Mouse (Mus musculus): ENCODE measurements around the gene Gm16440.
"Not testable (repeated sequence)": the region's sequence is repeated elsewhere in the genome, so short reads cannot be mapped to it uniquely, and the experiment has no call there.

The Gm16440 gene

DNA sequence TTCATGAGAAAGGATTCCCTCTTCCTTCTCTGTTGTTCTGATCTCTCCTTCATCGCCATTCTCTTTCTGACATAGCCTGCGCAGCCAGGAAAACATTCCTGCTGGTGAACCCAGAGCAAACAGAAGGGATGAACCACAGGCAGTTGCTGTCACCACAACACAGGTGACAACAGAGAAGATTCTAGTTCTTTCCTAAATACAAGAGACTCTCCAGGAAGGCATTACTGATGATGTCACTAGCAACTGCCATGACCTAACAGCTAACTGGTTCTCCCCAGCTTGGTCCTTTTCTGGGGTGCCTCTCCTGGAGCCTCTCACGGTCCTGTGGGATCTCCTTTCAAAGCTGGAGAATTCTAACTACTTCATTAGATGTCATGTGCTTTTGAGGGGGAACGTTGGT lies at the start of gene Gm16440:
Gene Gm16440, minus strand, starts transcription at position 101 of the 400 bp plus-strand sequence.
- not testable (repeated sequence) for DNase-seq

DNA sequence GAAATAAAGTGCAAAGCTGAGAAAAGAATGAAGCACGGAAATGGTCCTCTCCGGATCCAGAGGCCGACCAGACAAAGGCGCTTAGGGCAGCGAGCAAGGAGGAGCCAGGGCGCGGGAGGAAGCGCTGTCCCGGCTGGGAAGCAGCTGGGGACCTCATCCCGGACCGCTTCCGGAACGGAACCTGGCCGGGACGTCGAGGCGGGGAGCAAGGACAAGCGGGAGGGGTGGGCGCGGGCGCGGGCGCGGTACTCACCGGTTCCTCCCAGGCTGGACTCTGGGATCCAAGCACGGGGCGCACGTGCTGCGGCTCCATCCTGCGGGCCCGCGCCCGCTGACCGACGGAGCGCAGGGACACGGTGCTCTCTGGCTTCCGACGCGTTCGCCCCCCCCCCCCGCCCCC lies 36.6 kb upstream of the Gm16440 start:
- DNase-seq = peak; percentile 13

DNA sequence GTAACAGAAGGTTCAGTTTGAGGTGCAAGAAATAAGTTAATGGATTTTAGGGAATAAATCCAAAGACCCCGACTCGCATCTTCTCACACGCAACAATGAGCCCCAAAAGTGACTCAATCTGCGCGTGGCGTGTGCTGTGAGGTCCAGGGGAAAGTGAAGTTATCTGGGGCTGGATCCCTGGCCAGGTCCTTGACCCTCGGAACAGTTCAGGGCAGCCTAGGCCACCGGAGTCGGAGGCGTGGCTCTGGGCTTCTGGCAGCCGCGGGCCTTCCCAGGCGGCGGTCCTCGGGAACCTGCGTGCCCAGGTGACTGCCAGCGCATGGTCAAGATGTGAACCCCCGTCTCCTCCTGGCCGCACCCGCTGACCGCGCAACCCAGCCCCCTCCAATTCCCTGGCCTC lies 36.2 kb upstream of the Gm16440 start:
- peak; percentile 13 for DNase-seq

DNA sequence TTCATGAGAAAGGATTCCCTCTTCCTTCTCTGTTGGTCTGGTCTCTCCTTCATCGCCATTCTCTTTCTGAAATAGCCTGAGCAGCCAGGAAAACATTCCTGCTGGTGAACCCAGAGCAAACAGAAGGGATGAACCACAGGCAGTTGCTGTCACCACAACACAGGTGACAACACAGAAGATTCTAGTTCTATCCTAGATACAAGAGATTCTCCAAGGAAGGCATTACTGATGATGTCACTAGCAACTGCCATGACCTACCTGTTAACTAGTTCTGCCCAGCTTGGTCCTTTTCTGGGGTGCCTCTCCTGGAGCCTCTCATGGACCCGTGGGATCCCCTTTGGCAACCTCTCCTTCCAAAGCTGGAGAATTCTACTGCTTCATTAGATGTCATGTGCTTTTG lies 22.3 kb upstream of the Gm16440 start, which contains the start of gene Gm3591:
Gene Gm3591, minus strand, starts transcription at position 101 of the 400 bp plus-strand sequence.
- not testable (repeated sequence) for DNase-seq

DNA sequence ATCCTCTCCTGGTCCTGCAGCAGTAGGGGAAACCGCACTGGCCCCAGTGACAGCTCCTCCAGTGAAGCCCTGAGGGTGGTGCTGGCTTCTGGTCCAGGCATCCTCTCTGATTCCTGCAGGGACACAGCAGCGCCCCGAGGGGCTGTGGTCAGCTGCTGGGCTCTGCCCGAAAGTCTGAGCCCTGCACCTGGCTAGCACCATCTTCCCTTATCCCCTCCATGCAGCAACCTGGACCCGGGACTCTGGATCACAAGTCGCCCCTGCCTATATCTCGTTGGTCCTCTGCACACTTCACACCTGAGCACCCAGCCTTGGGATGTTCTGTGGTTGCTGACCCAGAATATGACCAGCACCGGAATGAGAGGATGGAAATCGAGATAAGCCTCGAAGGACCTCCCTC lies 46.5 kb downstream of the Gm16440 start, which contains the start of gene Gm3618:
Gene Gm3618, minus strand, starts transcription at position 101 of the 400 bp plus-strand sequence.
- DNase-seq = not testable (repeated sequence)

All from kidney, adult 9 months (tissue).